Mouse (Mus musculus) adipose tissue, adult 10 weeks (tissue): ENCODE results near the gene Map3k1. TPM values are rescaled to one million over a fixed set of nuclear protein-coding genes. Genes with fewer than 3 reads are reported as not detected.

ENCODE experiments used
- polyA plus RNA-seq: library from polyadenylated mRNA; stranded (reverse); fragments of 350-450 nt; fragmentation: Illumina TruSeq; extraction: RNeasy Lipid Tissue Mini Kit (QIAGEN cat#74804); gene quantifications from one replicate; pipeline ENCODE4 v1.2.3, GENCODE M21; 2014; ENCODE audit warnings: low read depth, low replicate concordance

Map3k1 gene
- polyA plus RNA-seq = 20.6 TPM

GRCm38 (mm10) chr13:111808637-111809465 is at the start of gene Map3k1:
Map3k1 (minus strand) TSS chr13:111808993.

Other genes with a start within 250 kb of the Map3k1 start
- gene Gm10198, start 216.2 kb downstream of the Map3k1 start, polyA plus RNA-seq = not detected
- gene Mier3, start 128.0 kb downstream of the Map3k1 start, polyA plus RNA-seq = 10.2 TPM